Mouse (Mus musculus) intestine, embryonic 15.5 days (tissue): ENCODE measurements around the gene Stk36. TPM values are rescaled to one million over a fixed set of nuclear protein-coding genes. Genes with fewer than 3 reads are reported as not detected.

Source experiments
- ATAC-seq: fragments of 200-750 bp; cut with Nextera tagmentation; 2 replicates; pipeline ENCODE4 v1.8.0; 2017; ENCODE audit warnings: moderate TSS enrichment, moderate library complexity
- H3K27ac ChIP-seq: fragments of 300-500 bp; sonication (generic); 2 replicates; pipeline ENCODE4 v1.5.1; 2015; ENCODE audit warnings: mild to moderate bottlenecking, inconsistent platforms
- H3K27me3 ChIP-seq: fragments of 300-500 bp; sonication (generic); replicated peaks from 2 replicates; pipeline ENCODE4 v1.6.1; 2015; ENCODE audit warnings: inconsistent platforms
- H3K36me3 ChIP-seq: fragments of 300-500 bp; sonication (generic); 2 replicates; pipeline ENCODE4 v1.6.1; 2015; ENCODE audit warnings: inconsistent platforms
- H3K4me1 ChIP-seq: fragments of 300-500 bp; sonication (generic); replicated peaks from 2 replicates; pipeline ENCODE4 v1.6.1; 2015; ENCODE audit warnings: inconsistent platforms
- H3K4me2 ChIP-seq: fragments of 300-500 bp; sonication (generic); replicated peaks from 2 replicates; pipeline ENCODE4 v1.6.1; 2015; ENCODE audit warnings: mild to moderate bottlenecking, inconsistent platforms
- H3K4me3 ChIP-seq: fragments of 300-500 bp; sonication (generic); replicated peaks from 2 replicates; pipeline ENCODE4 v1.5.1; 2015; ENCODE audit warnings: inconsistent platforms
- H3K9ac ChIP-seq: fragments of 300-500 bp; sonication (generic); 2 replicates; pipeline ENCODE4 v1.6.1; 2015; ENCODE audit warnings: inconsistent platforms
- H3K9me3 ChIP-seq: fragments of 300-500 bp; sonication (generic); 2 replicates; pipeline ENCODE4 v1.6.1; 2016; ENCODE audit warnings: inconsistent platforms
- WGBS: fragments of 180-500 bp; shearing (Covaris S2); methylation state at CpG from one replicate; pipeline ENCODE4 v1.1.7; 2015; 5-methylcytosine and 5-hydroxymethylcytosine counted together
- polyA plus RNA-seq: library from polyadenylated mRNA; unstranded; fragments of >200 nt; fragmentation: Nextera tagmentation; extraction: Ambion mirVana; gene quantifications from 2 replicates; pipeline ENCODE4 v1.2.1, GENCODE M21; 2015

The Stk36 gene
- polyA plus RNA-seq, 1 experiment from 2014 or later, result 4.0 TPM

DNA sequence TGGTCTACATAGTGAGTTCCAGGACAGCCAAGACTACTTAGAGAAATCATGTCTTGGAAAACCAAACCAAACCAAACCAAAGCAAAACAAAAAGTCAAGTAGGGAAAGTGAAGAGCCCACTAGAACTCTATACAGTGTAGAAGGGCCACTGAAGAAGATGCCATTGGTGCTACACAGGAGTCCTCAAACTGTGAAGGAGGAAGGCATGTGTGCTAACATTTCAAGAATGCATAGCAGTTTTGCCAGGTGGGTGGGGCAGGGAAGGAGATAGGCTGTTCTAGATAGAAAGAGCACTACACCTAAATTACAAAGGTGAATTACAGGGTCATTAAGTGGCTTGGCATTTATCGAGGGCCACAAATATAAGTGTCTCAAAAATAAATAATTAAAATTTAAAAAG lies 22.9 kb downstream of the Stk36 start:
- Histone ChIP-seq H3K9ac (no peak overlapping the region), H3K27ac (no peak overlapping the region), H3K9me3 (no peaks in the 10 kb centered on the region), H3K27me3 (no peaks in the 10 kb centered on the region), H3K36me3 (no peaks in the 10 kb centered on the region), H3K4me1 (no peaks in the 10 kb centered on the region), H3K4me3 (no peak overlapping the region), H3K4me2 (no peak overlapping the region)
- 85% methylated on average over 1 of the region's 1 CpGs for whole genome bisulfite sequencing
- no peak for ATAC-seq

DNA sequence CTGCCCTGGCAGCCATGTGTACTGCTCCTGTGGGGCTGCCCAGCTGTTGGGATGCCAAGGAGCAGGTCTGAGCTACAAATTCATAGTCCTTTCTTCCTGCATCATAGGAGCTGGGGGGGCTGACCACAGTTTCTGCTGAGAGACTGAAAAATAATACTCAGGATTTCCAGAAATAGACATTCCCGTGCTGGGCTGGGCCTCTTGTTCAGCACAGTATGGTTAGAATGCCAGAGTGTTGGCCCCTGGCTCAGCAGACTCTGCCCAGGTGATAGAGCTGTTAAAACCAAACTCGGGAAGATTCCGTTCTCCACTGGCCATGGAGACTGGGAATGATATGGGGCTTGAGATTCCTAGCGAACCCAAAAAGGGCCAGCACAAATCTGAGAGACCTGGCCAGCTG lies 24.8 kb downstream of the Stk36 start:
- Histone ChIP-seq H3K36me3 (no peaks in the 10 kb centered on the region), H3K4me2 (no peak overlapping the region), H3K4me3 (no peak overlapping the region), H3K9me3 (no peaks in the 10 kb centered on the region), H3K4me1 (no peaks in the 10 kb centered on the region), H3K9ac (no peak overlapping the region), H3K27me3 (no peaks in the 10 kb centered on the region), H3K27ac (no peak overlapping the region)
- WGBS, result 88% methylated on average over 4 of the region's 4 CpGs
- no peak for ATAC-seq

DNA sequence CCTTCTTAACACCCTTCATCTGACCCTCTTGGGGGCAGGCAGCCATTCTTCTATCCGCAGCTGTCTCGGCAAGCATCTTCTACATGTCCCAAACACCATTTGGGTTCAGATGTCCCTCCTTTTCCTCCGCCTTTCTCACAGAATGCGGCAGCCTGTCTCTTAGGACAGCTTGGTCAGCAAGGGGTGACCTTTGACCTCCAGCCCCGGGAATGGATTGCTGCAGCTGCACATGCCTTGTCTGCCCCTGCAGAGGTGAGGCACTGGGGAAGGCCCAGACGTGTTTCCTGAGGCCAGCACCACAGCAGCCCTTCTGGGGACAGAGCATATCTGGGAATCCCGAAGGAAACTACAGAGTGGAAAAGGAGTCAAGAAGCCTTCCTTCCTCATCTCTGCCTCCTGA lies 26.8 kb downstream of the Stk36 start:
- H3K4me2 ChIP-seq, result no peak overlapping the region
- H3K9me3 ChIP-seq, result no peaks in the 10 kb centered on the region
- H3K36me3 ChIP-seq, result no peaks in the 10 kb centered on the region
- ATAC-seq, result no peak
- 42% methylated on average over 7 of the region's 7 CpGs for WGBS
- H3K4me3 ChIP-seq, result no peak overlapping the region
- no peak overlapping the region for H3K9ac ChIP-seq
- no peaks in the 10 kb centered on the region for H3K27me3 ChIP-seq
- no peak overlapping the region for H3K27ac ChIP-seq
- no peaks in the 10 kb centered on the region for H3K4me1 ChIP-seq

DNA sequence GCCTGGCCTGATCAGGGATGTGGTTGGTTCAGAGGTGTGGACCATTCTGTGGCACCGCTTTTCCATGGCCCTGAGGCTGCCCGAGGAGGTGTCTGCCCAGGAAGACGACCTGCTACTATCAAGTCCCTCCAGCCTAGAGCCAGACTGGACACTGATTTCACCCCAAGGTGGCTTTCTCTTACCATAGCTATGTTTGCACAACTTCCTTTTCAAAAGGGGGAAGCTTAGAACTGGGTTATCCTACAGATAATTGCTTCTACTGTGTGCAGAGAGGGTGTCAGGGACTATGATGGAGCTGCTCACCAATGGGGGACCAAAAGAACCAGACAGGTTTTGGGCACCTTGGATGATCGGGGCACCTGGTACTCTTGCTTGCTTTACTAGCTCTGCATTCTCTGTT lies 31.5 kb downstream of the Stk36 start:
- Histone ChIP-seq H3K4me1 (no peaks in the 10 kb centered on the region), H3K27me3 (no peaks in the 10 kb centered on the region), H3K9me3 (no peaks in the 10 kb centered on the region), H3K4me3 (no peak overlapping the region), H3K9ac (no peak overlapping the region), H3K27ac (no peak overlapping the region), H3K4me2 (no peak overlapping the region), H3K36me3 (no peaks in the 10 kb centered on the region)
- 86% methylated on average over 4 of the region's 4 CpGs for WGBS
- ATAC-seq, result no peak

DNA sequence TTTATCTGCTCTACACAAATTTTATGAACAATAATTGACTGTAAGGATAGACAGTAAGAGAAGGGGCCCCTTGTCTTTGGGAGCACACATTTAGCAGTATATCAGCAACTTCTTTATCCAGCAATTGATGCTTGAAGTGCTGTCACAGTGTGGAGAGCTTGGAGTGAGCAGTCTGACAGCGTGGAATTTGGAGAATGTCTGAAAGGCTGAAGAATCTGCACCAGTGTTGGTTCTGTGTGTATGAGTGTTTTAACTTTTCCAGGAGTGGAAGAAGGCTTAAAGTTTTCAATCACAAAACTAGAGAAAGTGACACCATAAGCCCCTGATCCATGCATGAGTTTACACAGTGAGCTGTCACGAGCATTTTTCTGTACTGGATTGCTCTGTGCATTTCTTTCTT lies 42.3 kb downstream of the Stk36 start:
- ATAC-seq, result no peak

DNA sequence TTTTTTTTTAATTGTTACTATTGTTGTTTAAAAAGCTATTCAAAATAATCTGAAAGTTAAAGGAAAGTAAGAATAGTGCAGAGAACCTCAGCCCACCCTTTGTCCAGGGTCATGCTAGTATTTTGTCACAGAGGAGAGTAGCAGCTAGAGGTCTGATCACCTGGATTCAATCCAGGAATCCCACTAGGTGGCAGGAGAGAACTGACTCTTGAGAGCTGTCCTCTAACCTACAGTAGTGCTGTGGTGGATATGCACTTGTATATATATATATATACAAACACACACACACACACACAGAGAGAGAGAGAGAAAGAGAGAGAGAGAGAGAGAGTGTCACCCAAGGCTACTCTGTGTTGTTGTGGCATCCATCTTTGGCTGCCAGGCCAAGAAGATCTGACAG lies 42.7 kb downstream of the Stk36 start:
- H3K4me2 ChIP-seq, result no peak overlapping the region
- H3K9me3 ChIP-seq, result no peaks in the 10 kb centered on the region
- ATAC-seq, result no peak
- H3K4me3 ChIP-seq, result no peak overlapping the region
- H3K27me3 ChIP-seq, result no peaks in the 10 kb centered on the region
- no peaks in the 10 kb centered on the region for H3K4me1 ChIP-seq
- H3K36me3 ChIP-seq, result no peaks in the 10 kb centered on the region
- no peak overlapping the region for H3K9ac ChIP-seq
- H3K27ac ChIP-seq, result no peak overlapping the region

More for the DNA sequence above, 42.3 kb downstream of the Stk36 start:
- 70% methylated on average over 2 of the region's 2 CpGs for WGBS
- Histone ChIP-seq H3K27me3 (no peaks in the 10 kb centered on the region), H3K9ac (no peak overlapping the region), H3K4me2 (no peak overlapping the region), H3K27ac (no peak overlapping the region), H3K4me3 (no peak overlapping the region), H3K4me1 (no peaks in the 10 kb centered on the region), H3K9me3 (no peaks in the 10 kb centered on the region), H3K36me3 (no peaks in the 10 kb centered on the region)

DNA sequence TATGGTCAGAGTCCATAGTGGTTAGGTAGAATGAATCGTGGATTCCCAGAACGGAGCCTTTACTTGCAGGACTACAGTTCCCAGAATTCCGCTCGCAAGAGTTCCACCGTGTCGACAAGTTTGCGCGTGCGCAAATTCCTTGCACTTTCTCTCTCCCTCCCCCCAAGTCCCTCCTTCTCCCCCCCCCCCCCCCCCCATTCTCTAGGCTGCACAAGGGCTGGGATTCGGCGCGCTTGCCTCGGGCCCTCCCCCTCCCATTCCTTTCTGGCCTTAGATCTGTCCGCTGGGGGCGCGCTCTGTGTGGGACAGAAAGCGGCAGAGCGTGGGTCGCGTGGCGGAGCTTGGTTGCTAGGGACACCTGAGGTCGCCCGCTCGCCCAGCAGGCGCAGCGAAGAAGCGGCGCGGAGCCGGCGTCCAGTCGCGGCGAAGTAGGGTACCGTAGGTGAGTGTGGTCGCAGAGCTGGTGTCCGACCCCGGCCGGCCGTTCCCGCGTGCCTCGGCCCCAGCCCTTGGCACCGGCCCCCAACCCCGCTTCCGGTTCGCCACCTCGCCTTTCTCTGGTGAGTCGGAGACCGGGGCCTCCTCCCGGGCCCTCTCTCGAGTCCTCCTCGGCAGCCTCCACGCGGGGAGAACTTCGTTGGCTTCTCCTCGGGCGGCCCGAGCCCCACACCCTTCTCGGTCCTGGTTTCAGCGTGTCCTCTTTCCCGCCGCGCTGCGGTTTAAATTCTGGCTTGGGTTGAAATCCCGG lies 60.4 kb downstream of the Stk36 start, which contains the start of gene Ttll4:
TSS of gene Ttll4 (plus strand) at position 298 of the 748 bp plus-strand sequence.
- 0 out of 2 replicates have a peak, but pooled peaks cover 4% of the 10 kb centered on the region for H3K4me1 ChIP-seq
- no peaks in the 10 kb centered on the region for H3K36me3 ChIP-seq
- H3K4me2 ChIP-seq, result peak within 1 kb of the TSS; percentile 62
- 1% methylated on average over 66 of the region's 66 CpGs for WGBS
- no peaks in the 10 kb centered on the region for H3K9me3 ChIP-seq
- H3K9ac ChIP-seq, result peak within 1 kb of the TSS; percentile 88
- H3K27ac ChIP-seq, result peak within 1 kb of the TSS; percentile 84
- peak within 1 kb of the TSS; percentile 83 for H3K4me3 ChIP-seq
- peak; percentile 100 for ATAC-seq
- no peaks in the 10 kb centered on the region for H3K27me3 ChIP-seq

DNA sequence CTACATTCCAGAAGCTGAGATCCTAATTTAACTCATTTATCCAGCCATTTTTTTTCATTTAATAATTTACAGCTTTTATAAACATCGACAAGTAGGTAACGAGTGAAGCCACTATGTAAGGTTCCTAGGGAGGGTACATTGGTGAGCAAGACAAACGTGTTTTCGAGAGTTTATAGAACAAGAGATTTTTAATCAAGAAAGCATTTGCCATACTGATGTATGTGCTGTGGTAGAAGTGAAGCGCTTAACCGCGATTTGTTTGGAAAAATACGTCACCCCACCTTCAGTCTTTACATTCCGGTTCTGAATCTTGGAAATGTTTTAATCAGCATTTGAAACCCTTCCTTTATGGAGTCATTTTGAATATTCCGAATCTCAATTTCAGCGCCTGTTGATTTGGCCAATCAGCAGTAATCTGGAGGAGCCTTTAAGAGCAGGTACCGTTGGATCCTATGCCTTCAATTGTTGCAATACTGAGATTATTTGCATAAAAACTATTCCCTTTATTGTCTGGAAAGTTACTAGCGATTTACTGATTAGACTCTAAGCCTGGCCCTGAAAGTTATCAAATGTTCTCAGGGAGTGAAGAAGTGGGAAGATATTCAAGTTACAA lies 61.1 kb downstream of the Stk36 start:
- ATAC-seq, result peak; percentile 4; the same call in 1 of the 2 replicates
- Histone ChIP-seq H3K9me3 (no peaks in the 10 kb centered on the region), H3K9ac (peak overlapping the region; percentile 88), H3K27me3 (no peaks in the 10 kb centered on the region), H3K4me2 (peak overlapping the region; percentile 62), H3K27ac (no peak overlapping the region), H3K4me3 (peak overlapping the region; percentile 83), H3K4me1 (0 out of 2 replicates have a peak, but pooled peaks cover 4% of the 10 kb centered on the region), H3K36me3 (no peaks in the 10 kb centered on the region)
- WGBS, result 4% methylated on average over 13 of the region's 13 CpGs

DNA sequence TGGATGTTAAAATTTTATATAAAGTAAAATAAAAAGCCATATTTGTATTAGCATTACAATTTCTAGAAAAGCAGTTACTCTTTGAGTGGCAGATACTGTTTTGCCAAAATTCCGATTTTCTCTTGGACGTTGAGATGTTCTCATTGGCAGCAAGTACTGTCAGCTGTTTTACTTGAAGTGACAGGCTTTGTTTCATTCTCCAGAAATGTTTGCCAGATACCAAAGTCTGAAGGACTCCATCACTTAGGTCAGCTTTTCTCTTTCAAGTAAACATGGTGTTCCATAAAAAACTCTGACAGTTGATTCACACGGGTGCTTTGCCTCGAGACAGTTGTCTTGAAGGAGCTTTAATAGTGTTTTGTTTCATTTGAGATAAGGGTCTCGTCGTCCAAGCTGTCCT lies 63.9 kb downstream of the Stk36 start:
- Histone ChIP-seq H3K36me3 (no peaks in the 10 kb centered on the region), H3K9me3 (no peaks in the 10 kb centered on the region), H3K27ac (no peak overlapping the region), H3K4me3 (no peak overlapping the region), H3K4me2 (no peak overlapping the region), H3K27me3 (no peaks in the 10 kb centered on the region), H3K9ac (no peak overlapping the region), H3K4me1 (0 out of 2 replicates have a peak, but pooled peaks cover 4% of the 10 kb centered on the region)
- ATAC-seq, result no peak
- whole genome bisulfite sequencing, result 42% methylated on average over 6 of the region's 6 CpGs

DNA sequence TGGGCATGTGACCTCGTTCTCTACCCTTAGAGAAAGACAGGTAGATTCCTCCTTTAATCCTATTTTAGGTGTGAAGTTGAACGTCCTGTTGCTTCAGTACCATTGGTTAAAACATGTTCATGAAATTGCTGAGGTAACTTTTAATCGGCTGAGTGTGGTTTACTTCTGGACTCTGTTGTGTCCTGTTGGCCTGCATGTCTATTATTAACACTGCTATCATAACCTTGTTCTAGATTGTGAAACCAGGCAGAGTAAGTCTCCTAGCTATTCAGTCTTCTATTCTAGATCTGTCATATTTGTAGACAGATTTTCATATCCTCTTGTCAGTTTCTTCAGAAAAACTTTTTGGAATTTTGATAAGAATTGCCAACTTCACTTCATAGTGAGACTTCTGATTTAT lies 67.1 kb downstream of the Stk36 start:
- no peak overlapping the region for H3K27ac ChIP-seq
- WGBS, result 88% methylated on average over 3 of the region's 3 CpGs
- H3K36me3 ChIP-seq, result no peaks in the 10 kb centered on the region; the same call in 1 of the 2 replicates
- no peak overlapping the region for H3K4me3 ChIP-seq
- no peak for ATAC-seq
- H3K9me3 ChIP-seq, result no peaks in the 10 kb centered on the region
- no peak overlapping the region for H3K4me2 ChIP-seq
- no peaks in the 10 kb centered on the region for H3K27me3 ChIP-seq
- H3K9ac ChIP-seq, result no peak overlapping the region
- no peaks in the 10 kb centered on the region for H3K4me1 ChIP-seq

DNA sequence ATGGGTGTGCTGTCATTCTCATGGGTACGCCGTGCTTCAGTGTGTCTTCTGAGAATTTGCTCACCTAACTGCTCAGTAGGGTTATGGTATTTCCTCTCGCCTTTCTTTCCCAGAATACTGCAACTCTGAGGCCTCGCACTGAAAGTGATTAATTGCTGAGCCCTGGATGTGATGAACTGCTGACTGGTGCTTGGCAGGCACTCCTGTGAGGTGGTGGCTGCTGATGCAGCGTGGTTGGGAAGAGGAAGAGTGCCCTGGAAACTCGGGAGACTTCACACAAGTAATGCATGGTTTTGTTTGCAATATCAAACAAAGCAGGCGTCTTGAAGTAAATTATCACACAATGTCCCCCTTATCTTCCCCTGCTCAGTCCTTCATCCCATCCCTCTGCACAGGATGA lies 71.5 kb downstream of the Stk36 start:
- H3K36me3 ChIP-seq, result no peaks in the 10 kb centered on the region; the same call in 1 of the 2 replicates
- no peak overlapping the region for H3K27ac ChIP-seq
- H3K4me3 ChIP-seq, result no peak overlapping the region
- no peak overlapping the region for H3K9ac ChIP-seq
- H3K9me3 ChIP-seq, result no peaks in the 10 kb centered on the region
- no peaks in the 10 kb centered on the region for H3K4me1 ChIP-seq
- WGBS, result 78% methylated on average over 7 of the region's 7 CpGs
- H3K4me2 ChIP-seq, result no peak overlapping the region
- H3K27me3 ChIP-seq, result no peaks in the 10 kb centered on the region
- ATAC-seq, result no peak

DNA sequence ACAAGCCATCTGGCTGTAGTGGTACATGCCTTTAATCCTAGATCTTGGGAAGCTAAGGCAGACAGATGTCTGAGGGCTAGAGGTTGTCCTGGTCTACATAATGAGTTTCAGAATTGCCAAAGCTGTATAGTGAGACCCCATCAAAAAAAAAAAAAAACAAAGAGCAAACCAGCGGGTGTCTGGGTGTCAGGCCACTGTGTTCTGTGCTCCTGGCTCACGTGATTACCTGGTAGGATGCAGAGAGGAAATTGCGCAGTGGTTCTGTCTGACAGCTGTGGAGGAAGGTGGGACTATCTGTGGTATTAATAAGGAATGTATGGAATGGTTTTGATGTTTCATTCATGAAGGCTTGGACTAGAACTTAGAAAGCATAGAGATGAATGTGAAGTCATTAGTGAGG lies 75.6 kb downstream of the Stk36 start:
- no peaks in the 10 kb centered on the region for H3K9me3 ChIP-seq
- H3K27ac ChIP-seq, result no peak overlapping the region
- H3K4me2 ChIP-seq, result no peak overlapping the region
- H3K27me3 ChIP-seq, result no peaks in the 10 kb centered on the region
- H3K9ac ChIP-seq, result no peak overlapping the region
- no peak overlapping the region for H3K4me3 ChIP-seq
- ATAC-seq, result no peak
- H3K4me1 ChIP-seq, result no peaks in the 10 kb centered on the region
- peaks cover 13% of the 10 kb centered on the region for H3K36me3 ChIP-seq
- 90% methylated on average over 3 of the region's 3 CpGs for WGBS

DNA sequence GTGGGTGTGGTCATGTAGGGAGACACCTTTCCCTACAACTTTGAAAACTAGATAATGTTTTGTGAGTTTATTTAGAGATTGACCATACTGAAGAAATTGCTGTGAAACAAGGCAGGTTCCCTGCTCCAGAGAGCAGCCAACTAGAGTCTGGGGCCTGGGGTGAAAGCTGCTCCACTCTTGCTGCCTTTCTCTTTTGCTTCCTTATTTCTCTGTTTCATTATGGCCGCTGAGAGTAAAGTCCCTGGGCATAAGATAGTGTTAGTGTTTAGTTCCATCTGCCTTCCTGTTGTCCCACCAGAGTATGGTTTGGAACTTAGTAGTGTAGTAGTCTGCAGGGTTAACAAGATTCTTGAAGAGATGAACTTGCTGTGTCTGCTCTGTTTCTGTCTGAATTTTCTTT lies 76.6 kb downstream of the Stk36 start:
- H3K4me3 ChIP-seq, result no peak overlapping the region
- WGBS, result 88% methylated on average over 1 of the region's 1 CpGs
- H3K4me1 ChIP-seq, result no peaks in the 10 kb centered on the region
- no peak overlapping the region for H3K9ac ChIP-seq
- H3K9me3 ChIP-seq, result no peaks in the 10 kb centered on the region
- H3K36me3 ChIP-seq, result peaks cover 13% of the 10 kb centered on the region
- H3K27me3 ChIP-seq, result no peaks in the 10 kb centered on the region
- no peak overlapping the region for H3K27ac ChIP-seq
- no peak for ATAC-seq
- H3K4me2 ChIP-seq, result no peak overlapping the region
